ENCODE assay signal across 9 mouse cellular contexts in genomic region chr12:111284532-111284931, GRCm38 (mm10). TPM values are rescaled to one million over a fixed set of nuclear protein-coding genes. Genes with fewer than 3 reads are reported as not detected.
DNase-seq lines count a peak whose midpoint lies in the region; ATAC-seq and TF ChIP-seq lines count a peak whose summit lies in the region.
"Had no signal": no experiment of that assay in that cellular context is flagged by ENCODE, and none has a peak within 500 bp of the region (broad histone marks: within the 10 kb centered on the region; RNA-seq: fewer than 3 reads in every experiment).

No protein-coding gene starts in this region.

- H3K4me1 ChIP-seq in lung, embryonic 14.5 days (ENCODE audit: insufficient read depth) = peaks cover 10% of the 10 kb centered on the region; the same call in 1 of the 2 replicates
- peaks cover 10% of the 10 kb centered on the region; the same call in 1 of the 2 replicates for H3K4me1 ChIP-seq in embryonic facial prominence, embryonic 14.5 days (ENCODE audit: control insufficient read depth, insufficient read depth, low read length)
- H3K4me1 ChIP-seq in intestine, postnatal 0 days (replicated peaks; ENCODE audit: control insufficient read depth, insufficient read depth, low read length) = no peaks in the 10 kb centered on the region

- peak overlapping the region; percentile 14; the same call in 1 of the 2 replicates for H3K4me3 ChIP-seq in lung, embryonic 14.5 days (ENCODE audit: low read depth, low read length)
- no peak overlapping the region for H3K4me3 ChIP-seq in embryonic facial prominence, embryonic 14.5 days (ENCODE audit: low read depth, low read length)
- H3K4me3 ChIP-seq in intestine, postnatal 0 days (ENCODE audit: low read depth, low read length) = no peak overlapping the region

- 15% methylated on average over 10 of the region's 10 CpGs for WGBS in lung, embryonic 14.5 days
- 18% methylated on average over 10 of the region's 10 CpGs for WGBS in embryonic facial prominence, embryonic 14.5 days
- WGBS in intestine, postnatal 0 days = 35% methylated on average over 10 of the region's 10 CpGs

- H3K36me3 ChIP-seq in lung, embryonic 14.5 days (ENCODE audit: insufficient read depth) = no peaks in the 10 kb centered on the region
- no peaks in the 10 kb centered on the region for H3K36me3 ChIP-seq in embryonic facial prominence, embryonic 14.5 days (ENCODE audit: control insufficient read depth, insufficient read depth, low read length)
- H3K36me3 ChIP-seq in intestine, postnatal 0 days (ENCODE audit: control insufficient read depth, insufficient read depth) = no peaks in the 10 kb centered on the region

- H3K9ac ChIP-seq in lung, embryonic 14.5 days = no peak overlapping the region
- no peak overlapping the region for H3K9ac ChIP-seq in embryonic facial prominence, embryonic 14.5 days (ENCODE audit: low read depth, low read length)
- no peak overlapping the region for H3K9ac ChIP-seq in intestine, postnatal 0 days (ENCODE audit: low read depth, low read length)

- no peaks in the 10 kb centered on the region for H3K27me3 ChIP-seq in lung, embryonic 14.5 days (ENCODE audit: insufficient read depth, low read length)
- no peaks in the 10 kb centered on the region for H3K27me3 ChIP-seq in embryonic facial prominence, embryonic 14.5 days (replicated peaks; ENCODE audit: control insufficient read depth, insufficient read depth, low read length)
- H3K27me3 ChIP-seq in intestine, postnatal 0 days (replicated peaks; ENCODE audit: control insufficient read depth, insufficient read depth, low read length) = no peaks in the 10 kb centered on the region

- no peak for TF ChIP-seq CTCF in lung, embryonic 14.5 days (IDR thresholded peaks at IDR 0.05; ENCODE audit: low read depth)
- no peak for TF ChIP-seq CTCF in intestine, postnatal 0 days (IDR thresholded peaks at IDR 0.05; ENCODE audit: low read depth)

- peak overlapping the region; percentile 48 for H3K4me2 ChIP-seq in lung, embryonic 14.5 days
- peak overlapping the region; percentile 41 for H3K4me2 ChIP-seq in embryonic facial prominence, embryonic 14.5 days (ENCODE audit: low read depth, low read length)
- H3K4me2 ChIP-seq in intestine, postnatal 0 days (replicated peaks; ENCODE audit: low read depth) = 0 out of 2 replicates have a peak overlapping the region, but pooled peaks have one; percentile 21

- H3K27ac ChIP-seq in lung, embryonic 14.5 days (ENCODE audit: low read depth) = no peak overlapping the region
- H3K27ac ChIP-seq in embryonic facial prominence, embryonic 14.5 days (replicated peaks; ENCODE audit: low read depth, low read length) = no peak overlapping the region
- H3K27ac ChIP-seq in intestine, postnatal 0 days (ENCODE audit: low read depth, low read length) = no peak overlapping the region

- 0 out of 2 replicates have a peak, but pooled peaks have one; percentile 13 for ATAC-seq in lung, embryonic 14.5 days (ENCODE audit: insufficient read depth)
- no peak for ATAC-seq in embryonic facial prominence, embryonic 14.5 days (ENCODE audit: low read depth)
- no peak for ATAC-seq in intestine, postnatal 0 days

- peak; percentile 55 for DNase-seq in lung, embryonic 14.5 days
- no peak for DNase-seq in lung, postnatal 14 days
- peak; percentile 23 for DNase-seq in embryonic facial prominence, embryonic 14.5 days (ENCODE audit: low spot score)
- peak; percentile 74 for DNase-seq in retina, embryonic 14.5 days (ENCODE audit: low spot score)
- no peak for DNase-seq in adrenal gland, adult 18-20 months (ENCODE audit: low spot score in 2 of 2)
- DNase-seq in left cerebral cortex, adult 8-10 months (ENCODE audit: low spot score in 2 of 2) = no peak
- no peak for DNase-seq in adrenal gland, adult 8-10 months
- DNase-seq: cerebellum, adult 8-10 months had no signal

- no peaks in the 10 kb centered on the region for H3K9me3 ChIP-seq in lung, embryonic 14.5 days (ENCODE audit: low read depth, low read length)
- H3K9me3 ChIP-seq in embryonic facial prominence, embryonic 14.5 days (ENCODE audit: control insufficient read depth, low read length) = no peaks in the 10 kb centered on the region
- no peaks in the 10 kb centered on the region for H3K9me3 ChIP-seq in intestine, postnatal 0 days (ENCODE audit: control insufficient read depth)

RNA-seq across cellular contexts. Expression of gene Amn, which starts 13.6 kb away (rescaled TPM):
- 0.19 and 0.36 TPM in 2 replicates for polyA plus RNA-seq in lung, embryonic 14.5 days (2014; fragmentation: Nextera tagmentation; extraction: Ambion mirVana)
- polyA plus RNA-seq in embryonic facial prominence, embryonic 14.5 days (2014; fragmentation: Nextera tagmentation; extraction: Ambion mirVana) = 0.34 and 0.50 TPM in 2 replicates
- 528 and 608 TPM in 2 replicates for polyA plus RNA-seq in intestine, postnatal 0 days (2015; fragmentation: Nextera tagmentation; extraction: Ambion mirVana)
- total RNA-seq in adrenal gland, adult 18-20 months (2021) = not detected
- total RNA-seq in left cerebral cortex, adult 8-10 months (2022) = 10 to 100 TPM; 10.1 to 15.5 (median 11.6) TPM
- total RNA-seq in adrenal gland, adult 8-10 months (2022) = under 1 TPM in 1 of 4 experiments, not detected in 3; 0.32 TPM

Comparison
In these comparisons a context has a peak if more than half of its experiments do, and no peak if none do; other contexts are left out.
1. DNase-seq: peak in lung, embryonic 14.5 days (single experiment), embryonic facial prominence, embryonic 14.5 days (single experiment) and retina, embryonic 14.5 days (single experiment); none in lung, postnatal 14 days (single experiment), adrenal gland, adult 18-20 months (0 of 2), left cerebral cortex, adult 8-10 months (0 of 2) and adrenal gland, adult 8-10 months (single experiment).
2. RNA of gene Amn, which starts 13.6 kb away (total RNA-seq): 10.1 to 15.5 TPM in left cerebral cortex, adult 8-10 months; not detected in adrenal gland, adult 18-20 months and 0.32 TPM in adrenal gland, adult 8-10 months; every median in the first group is over 4 times any median in the second.
3. Peak in every context shown above with its lines, with median percentiles within 50 percentile points of each other: H3K4me2 ChIP-seq.